Mouse (Mus musculus) natural killer cell, adult 2 months (primary cell): ENCODE results near the gene Apba2.

Experiments used
- DNase-seq, 2 experiments: peaks; one replicate each; pipeline ENCODE4 v3.0.0; 2022; ENCODE audit warnings: low spot score in 2 of 2

Apba2 gene

GRCm38 (mm10) chr7:64728181-64728591, 226.7 kb downstream of the Apba2 start:
- no peak for DNase-seq

GRCm38 (mm10) chr7:64728816-64729215, 227.3 kb downstream of the Apba2 start:
- DNase-seq = no peak

- DNase-seq = no peak
Measured at GRCm38 (mm10) chr7:64729785-64730184, 228.3 kb downstream of the Apba2 start.

GRCm38 (mm10) chr7:64739131-64739530, 237.6 kb downstream of the Apba2 start:
- no peak for DNase-seq

GRCm38 (mm10) chr7:64741333-64742307, 240.1 kb downstream of the Apba2 start:
- DNase-seq = peak in 1 of 2 experiments; percentile 15

- DNase-seq = no peak
Measured at GRCm38 (mm10) chr7:64743610-64744009, 242.1 kb downstream of the Apba2 start.

- no peak for DNase-seq
Measured at GRCm38 (mm10) chr7:64751465-64751864, 250.0 kb downstream of the Apba2 start.

GRCm38 (mm10) chr7:64752133-64752532, 250.6 kb downstream of the Apba2 start:
- no peak for DNase-seq

- no peak for DNase-seq
Measured at GRCm38 (mm10) chr7:64753678-64754077, 252.2 kb downstream of the Apba2 start.

GRCm38 (mm10) chr7:64754161-64754560, 252.7 kb downstream of the Apba2 start:
- DNase-seq = no peak

- DNase-seq = no peak
Measured at GRCm38 (mm10) chr7:64755141-64755540, 253.6 kb downstream of the Apba2 start.

GRCm38 (mm10) chr7:64765595-64765994, 264.1 kb downstream of the Apba2 start:
- no peak for DNase-seq

GRCm38 (mm10) chr7:64769768-64770167, 268.3 kb downstream of the Apba2 start:
- DNase-seq = no peak

- DNase-seq = no peak
Measured at GRCm38 (mm10) chr7:64770779-64771390, 269.4 kb downstream of the Apba2 start.

- no peak for DNase-seq
Measured at GRCm38 (mm10) chr7:64773465-64773864, 272.0 kb downstream of the Apba2 start.

GRCm38 (mm10) chr7:64776708-64777489, 275.4 kb downstream of the Apba2 start:
- DNase-seq = no peak

- no peak for DNase-seq
Measured at GRCm38 (mm10) chr7:64779501-64779900, 278.0 kb downstream of the Apba2 start.

- no peak for DNase-seq
Measured at GRCm38 (mm10) chr7:64785040-64785439, 283.5 kb downstream of the Apba2 start.

- DNase-seq = no peak
Measured at GRCm38 (mm10) chr7:64791145-64791544, 289.6 kb downstream of the Apba2 start.

- no peak for DNase-seq
Measured at GRCm38 (mm10) chr7:64792031-64792430, 290.5 kb downstream of the Apba2 start.

GRCm38 (mm10) chr7:64795554-64795953, 294.0 kb downstream of the Apba2 start:
- no peak for DNase-seq
